Mouse (Mus musculus) forebrain, postnatal 0 days (tissue): ENCODE results near the gene Prss12. TPM values are rescaled to one million over a fixed set of nuclear protein-coding genes. Genes with fewer than 3 reads are reported as not detected.
A peak's percentile ranks its signal among the peaks of the same experiment; 100 is the strongest.
"Not testable (repeated sequence)": the region's sequence is repeated elsewhere in the genome, so short reads cannot be mapped to it uniquely, and the experiment has no call there.

Experiments used
- ATAC-seq: fragments of 200-750 bp; cut with Nextera tagmentation; 2 replicates; pipeline ENCODE4 v1.8.0; 2017; ENCODE audit warnings: mild to moderate bottlenecking, moderate library complexity
- DNase-seq: peaks from one replicate; pipeline ENCODE4 v3.0.0-alpha.2; 2015
- H3K27ac ChIP-seq: fragments of 300-500 bp; sonication (generic); 2 replicates; pipeline ENCODE4 v1.5.1; 2014; ENCODE audit warnings: low read depth, mild to moderate bottlenecking, antibody characterized with exemption, low read length, moderate library complexity, mixed read lengths
- H3K27me3 ChIP-seq: fragments of 300-500 bp; sonication (generic); 2 replicates; pipeline ENCODE4 v1.6.1; 2014; ENCODE audit warnings: mild to moderate bottlenecking, low read length, mixed read lengths; ENCODE audit not compliant: insufficient read depth
- H3K36me3 ChIP-seq: fragments of 300-500 bp; sonication (generic); 2 replicates; pipeline ENCODE4 v1.6.1; 2014; ENCODE audit warnings: mild to moderate bottlenecking, moderate library complexity; ENCODE audit not compliant: insufficient read depth
- H3K4me1 ChIP-seq: fragments of 300-500 bp; sonication (generic); 2 replicates; pipeline ENCODE4 v1.6.1; 2014; ENCODE audit warnings: antibody characterized with exemption; ENCODE audit not compliant: insufficient read depth
- H3K4me2 ChIP-seq: fragments of 300-500 bp; sonication (generic); 2 replicates; pipeline ENCODE4 v1.6.1; 2014; ENCODE audit warnings: low read depth, mild to moderate bottlenecking, moderate library complexity
- H3K4me3 ChIP-seq: fragments of 300-500 bp; sonication (generic); 2 replicates; pipeline ENCODE4 v1.5.1; 2014; ENCODE audit warnings: low read depth, low read length, mixed read lengths
- H3K9ac ChIP-seq: fragments of 300-500 bp; sonication (generic); 2 replicates; pipeline ENCODE4 v1.6.1; 2014; ENCODE audit warnings: mild to moderate bottlenecking
- H3K9me3 ChIP-seq: fragments of 300-500 bp; sonication (generic); 2 replicates; pipeline ENCODE4 v1.6.1; 2016; ENCODE audit warnings: low read length
- CTCF ChIP-seq: sonication (generic); IDR thresholded peaks from 2 replicates; pipeline ENCODE4 v1.5.1; 2016; ENCODE audit warnings: antibody characterized with exemption, control low read depth, low read depth
- WGBS: fragments of 180-500 bp; shearing (Covaris S2); extraction: QIAGEN DNeasy Blood & Tissue Kit; methylation state at CpG from one replicate; pipeline ENCODE4 v1.1.7; 2014; 5-methylcytosine and 5-hydroxymethylcytosine counted together
- polyA plus RNA-seq: library from polyadenylated mRNA; unstranded; fragments of >200 nt; fragmentation: Nextera tagmentation; extraction: Ambion mirVana; gene quantifications from 2 replicates; pipeline ENCODE4 v1.2.1, GENCODE M21; 2015
- total RNA-seq: library from RNA; depleted of rRNA; stranded (reverse); fragments of >200 nt; gene quantifications from 2 replicates; pipeline ENCODE4 v1.2.3, GENCODE M21; 2014

The Prss12 gene
- total and polyA plus RNA-seq, 2 experiments from 2014 or later = 14.5 to 14.9 TPM

GRCm38 (mm10) chr3:123476833-123477232 is 30.1 kb downstream of the Prss12 start:
- Histone ChIP-seq H3K27ac (no peak overlapping the region), H3K4me2 (no peak overlapping the region), H3K4me1 (no peaks in the 10 kb centered on the region), H3K9me3 (no peaks in the 10 kb centered on the region), H3K36me3 (no peaks in the 10 kb centered on the region), H3K9ac (no peak overlapping the region), H3K27me3 (no peaks in the 10 kb centered on the region), H3K4me3 (no peak overlapping the region)
- no peak for ATAC-seq
- WGBS = 88% methylated on average over 3 of the region's 3 CpGs
- no peak for DNase-seq
- TF ChIP-seq CTCF = no peak

- no peaks in the 10 kb centered on the region for H3K9me3 ChIP-seq
- H3K4me2 ChIP-seq = no peak overlapping the region
- DNase-seq (no peak), ATAC-seq (no peak)
- H3K27me3 ChIP-seq = no peaks in the 10 kb centered on the region
- no peak overlapping the region for H3K27ac ChIP-seq
- H3K4me1 ChIP-seq = no peaks in the 10 kb centered on the region
- no peaks in the 10 kb centered on the region for H3K36me3 ChIP-seq
- no peak overlapping the region for H3K4me3 ChIP-seq
- no peak for TF ChIP-seq CTCF
- no peak overlapping the region for H3K9ac ChIP-seq
- 80% methylated on average over 6 of the region's 6 CpGs for WGBS
These were observed 34.6 kb downstream of the Prss12 start for GRCm38 (mm10) chr3:123481266-123481665.

- no peak for DNase-seq
- no peaks in the 10 kb centered on the region for H3K9me3 ChIP-seq
- no peak overlapping the region for H3K4me3 ChIP-seq
- H3K36me3 ChIP-seq = no peaks in the 10 kb centered on the region
- no peaks in the 10 kb centered on the region for H3K27me3 ChIP-seq
- H3K27ac ChIP-seq = no peak overlapping the region
- ATAC-seq = no peak
- no peak for TF ChIP-seq CTCF
- no peaks in the 10 kb centered on the region for H3K4me1 ChIP-seq
- H3K9ac ChIP-seq = no peak overlapping the region
- WGBS = 89% methylated on average over 1 of the region's 1 CpGs
- no peak overlapping the region for H3K4me2 ChIP-seq
These were observed 45.1 kb downstream of the Prss12 start for GRCm38 (mm10) chr3:123491814-123492213.

- ATAC-seq (no peak), DNase-seq (no peak)
- H3K4me3 ChIP-seq = no peak overlapping the region
- 80% methylated on average over 3 of the region's 3 CpGs for WGBS
- no peaks in the 10 kb centered on the region for H3K9me3 ChIP-seq
- no peak overlapping the region for H3K4me2 ChIP-seq
- H3K4me1 ChIP-seq = no peaks in the 10 kb centered on the region
- TF ChIP-seq CTCF = no peak
- no peaks in the 10 kb centered on the region for H3K27me3 ChIP-seq
- H3K36me3 ChIP-seq = no peaks in the 10 kb centered on the region
- no peak overlapping the region for H3K9ac ChIP-seq
- no peak overlapping the region for H3K27ac ChIP-seq
These were observed 46.5 kb downstream of the Prss12 start for GRCm38 (mm10) chr3:123493163-123493562.

- WGBS = 74% methylated on average over 6 of the region's 6 CpGs
- DNase-seq (no peak), ATAC-seq (peak; percentile 70)
- Histone ChIP-seq H3K4me2 (no peak overlapping the region), H3K9me3 (no peaks in the 10 kb centered on the region), H3K4me1 (no peaks in the 10 kb centered on the region), H3K4me3 (no peak overlapping the region), H3K36me3 (no peaks in the 10 kb centered on the region), H3K27me3 (no peaks in the 10 kb centered on the region), H3K27ac (no peak overlapping the region), H3K9ac (no peak overlapping the region)
- no peak for TF ChIP-seq CTCF
These were observed 48.4 kb downstream of the Prss12 start for GRCm38 (mm10) chr3:123495088-123495487.

GRCm38 (mm10) chr3:123498787-123499186 is 52.1 kb downstream of the Prss12 start:
- DNase-seq (no peak), ATAC-seq (no peak)
- no peak for TF ChIP-seq CTCF
- H3K27ac ChIP-seq = no peak overlapping the region
- H3K9ac ChIP-seq = no peak overlapping the region
- H3K4me3 ChIP-seq = no peak overlapping the region
- 72% methylated on average over 5 of the region's 5 CpGs for WGBS
- H3K9me3 ChIP-seq = no peaks in the 10 kb centered on the region
- H3K4me2 ChIP-seq = no peak overlapping the region
- no peaks in the 10 kb centered on the region for H3K36me3 ChIP-seq
- no peaks in the 10 kb centered on the region for H3K4me1 ChIP-seq
- no peaks in the 10 kb centered on the region for H3K27me3 ChIP-seq

- not testable (repeated sequence) for H3K9ac ChIP-seq, DNase-seq, H3K36me3 ChIP-seq, H3K27ac ChIP-seq, H3K9me3 ChIP-seq, H3K4me1 ChIP-seq, ATAC-seq, H3K27me3 ChIP-seq, H3K4me2 ChIP-seq, H3K4me3 ChIP-seq
- WGBS = 81% methylated on average over 2 of the region's 2 CpGs
These were observed 55.1 kb downstream of the Prss12 start for GRCm38 (mm10) chr3:123501798-123502197.

GRCm38 (mm10) chr3:123503943-123504342 is 57.2 kb downstream of the Prss12 start:
- Histone ChIP-seq H3K4me1 (peaks cover 15% of the 10 kb centered on the region), H3K4me2 (no peak overlapping the region), H3K27ac (no peak overlapping the region), H3K9me3 (no peaks in the 10 kb centered on the region), H3K27me3 (no peaks in the 10 kb centered on the region), H3K4me3 (no peak overlapping the region), H3K9ac (no peak overlapping the region), H3K36me3 (peaks cover 8% of the 10 kb centered on the region; the same call in 1 of the 2 replicates)
- no peak for TF ChIP-seq CTCF
- ATAC-seq (no peak), DNase-seq (no peak)
- 78% methylated on average over 6 of the region's 6 CpGs for WGBS
